ENCODE assay signal across 8 mouse cellular contexts in genomic region chr15:64032748-64033355, GRCm38 (mm10). TPM values are rescaled to one million over a fixed set of nuclear protein-coding genes. Genes with fewer than 3 reads are reported as not detected.
A peak's percentile ranks its signal among the peaks of the same experiment; 100 is the strongest.
DNase-seq lines count a peak whose midpoint lies in the region; ATAC-seq and TF ChIP-seq lines count a peak whose summit lies in the region.

No protein-coding gene starts in this region.

- H3K9me3 ChIP-seq in hindbrain, embryonic 13.5 days: no peaks in the 10 kb centered on the region
- no peaks in the 10 kb centered on the region for H3K9me3 ChIP-seq in hindbrain, embryonic 10.5 days
- H3K9me3 ChIP-seq in E14TG2a.4 (ENCODE audit: low read length): no peaks in the 10 kb centered on the region
- H3K9me3 ChIP-seq in forebrain, embryonic 12.5 days: no peaks in the 10 kb centered on the region
- no peaks in the 10 kb centered on the region for H3K9me3 ChIP-seq in lung, postnatal 0 days (ENCODE audit: low read length)

- H3K36me3 ChIP-seq in hindbrain, embryonic 13.5 days: no peaks in the 10 kb centered on the region
- H3K36me3 ChIP-seq in hindbrain, embryonic 10.5 days: no peaks in the 10 kb centered on the region
- H3K36me3 ChIP-seq in E14TG2a.4 (ENCODE audit: insufficient read depth, low read length): no peaks in the 10 kb centered on the region; the same call in 1 of the 2 replicates
- H3K36me3 ChIP-seq in forebrain, embryonic 12.5 days (replicated peaks): no peaks in the 10 kb centered on the region
- H3K36me3 ChIP-seq in lung, postnatal 0 days (ENCODE audit: insufficient read depth, low read length): no peaks in the 10 kb centered on the region

- no peak overlapping the region for H3K4me3 ChIP-seq in hindbrain, embryonic 13.5 days
- no peak overlapping the region for H3K4me3 ChIP-seq in hindbrain, embryonic 10.5 days
- peak overlapping the region; percentile 18 for H3K4me3 ChIP-seq in E14TG2a.4 (replicated peaks; ENCODE audit: low read length)
- H3K4me3 ChIP-seq in forebrain, embryonic 12.5 days (replicated peaks): no peak overlapping the region
- no peak overlapping the region for H3K4me3 ChIP-seq in lung, postnatal 0 days (ENCODE audit: low read depth, low read length)

- no peak for TF ChIP-seq EP300 in lung, postnatal 0 days (IDR thresholded peaks at IDR 0.05)

- H3K27me3 ChIP-seq in hindbrain, embryonic 13.5 days: no peaks in the 10 kb centered on the region
- H3K27me3 ChIP-seq in hindbrain, embryonic 10.5 days (ENCODE audit: insufficient read depth, poor library complexity, severe bottlenecking): no peaks in the 10 kb centered on the region
- no peaks in the 10 kb centered on the region for H3K27me3 ChIP-seq in E14TG2a.4 (ENCODE audit: insufficient read depth, low read length)
- no peaks in the 10 kb centered on the region for H3K27me3 ChIP-seq in forebrain, embryonic 12.5 days
- no peaks in the 10 kb centered on the region for H3K27me3 ChIP-seq in lung, postnatal 0 days (replicated peaks; ENCODE audit: insufficient read depth, low read length)

- no peak for DNase-seq in hindbrain, embryonic 10.5 days (ENCODE audit: low spot score)
- peak; percentile 41 for DNase-seq in lung, postnatal 0 days (ENCODE audit: low spot score)
- no peak for DNase-seq in Muller cell, postnatal 12 days (ENCODE audit: inconsistent ontology term)
- DNase-seq in frontal cortex, postnatal 36 days (ENCODE audit: low spot score in 2 of 2): no peak
- no peak for DNase-seq in thymus, postnatal 0 days (ENCODE audit: low spot score)

- H3K27ac ChIP-seq in hindbrain, embryonic 13.5 days: peak overlapping the region; percentile 12; the same call in 1 of the 2 replicates
- H3K27ac ChIP-seq in hindbrain, embryonic 10.5 days: no peak overlapping the region
- no peak overlapping the region for H3K27ac ChIP-seq in forebrain, embryonic 12.5 days
- no peak overlapping the region for H3K27ac ChIP-seq in lung, postnatal 0 days (ENCODE audit: low read length)

- WGBS in hindbrain, embryonic 13.5 days: 74% methylated on average over 10 of the region's 10 CpGs
- WGBS in hindbrain, embryonic 10.5 days: 84% methylated on average over 10 of the region's 10 CpGs
- 84% methylated on average over 10 of the region's 10 CpGs for WGBS in forebrain, embryonic 12.5 days
- WGBS in lung, postnatal 0 days: 39% methylated on average over 10 of the region's 10 CpGs

- no peak overlapping the region for H3K4me2 ChIP-seq in hindbrain, embryonic 13.5 days
- no peak overlapping the region for H3K4me2 ChIP-seq in forebrain, embryonic 12.5 days
- H3K4me2 ChIP-seq in lung, postnatal 0 days (replicated peaks; ENCODE audit: low read depth, low read length): 0 out of 2 replicates have a peak overlapping the region, but pooled peaks have one; percentile 8

- H3K4me1 ChIP-seq in hindbrain, embryonic 13.5 days (replicated peaks): peaks cover 39% of the 10 kb centered on the region
- peaks cover 44% of the 10 kb centered on the region for H3K4me1 ChIP-seq in hindbrain, embryonic 10.5 days (replicated peaks)
- peaks cover 63% of the 10 kb centered on the region for H3K4me1 ChIP-seq in E14TG2a.4 (replicated peaks; ENCODE audit: low read depth, low read length)
- peaks cover 27% of the 10 kb centered on the region for H3K4me1 ChIP-seq in forebrain, embryonic 12.5 days
- peaks cover 12% of the 10 kb centered on the region for H3K4me1 ChIP-seq in lung, postnatal 0 days (ENCODE audit: insufficient read depth, low read depth, low read length)

- H3K9ac ChIP-seq in hindbrain, embryonic 13.5 days: no peak overlapping the region
- no peak overlapping the region for H3K9ac ChIP-seq in forebrain, embryonic 12.5 days
- no peak overlapping the region for H3K9ac ChIP-seq in lung, postnatal 0 days (replicated peaks; ENCODE audit: low read depth)

- no peak for TF ChIP-seq CTCF in E14TG2a.4 (conservative IDR thresholded peaks at IDR 0.05; ENCODE audit: low read length)
- no peak for TF ChIP-seq CTCF in lung, postnatal 0 days (IDR thresholded peaks at IDR 0.05)

- ATAC-seq in hindbrain, embryonic 13.5 days (ENCODE audit: low FRiP score): 0 out of 2 replicates have a peak, but pooled peaks have one; percentile 14
- ATAC-seq in forebrain, embryonic 12.5 days (ENCODE audit: low FRiP score): peak; percentile 21; the same call in 1 of the 2 replicates
- ATAC-seq in lung, postnatal 0 days: peak; percentile 32

RNA-seq across cellular contexts. Expression of gene Fam49b, which starts 27.4 kb away (rescaled TPM):
- polyA plus RNA-seq in hindbrain, embryonic 13.5 days (2015; fragmentation: Nextera tagmentation; extraction: Ambion mirVana): 109 and 113 TPM in 2 replicates
- polyA plus RNA-seq in hindbrain, embryonic 10.5 days (2016; fragmentation: Nextera tagmentation; extraction: Ambion mirVana): 73.2 and 78.1 TPM in 2 replicates
- 101 and 106 TPM in 2 replicates for polyA plus RNA-seq in forebrain, embryonic 12.5 days (2016; fragmentation: Nextera tagmentation; extraction: Ambion mirVana)
- 45.8 and 48.1 TPM in 2 replicates for polyA plus RNA-seq in lung, postnatal 0 days (2015; fragmentation: Nextera tagmentation; extraction: Ambion mirVana)
- 185 TPM in 2 replicates for polyA plus RNA-seq in thymus, postnatal 0 days (2015; fragmentation: Nextera tagmentation; extraction: Ambion mirVana)
